Mouse (Mus musculus): ENCODE results near the gene Med23.

- TF ChIP-seq POLR2A (IDR thresholded peaks at IDR 0.05; ENCODE audit: insufficient read length, low read depth) (no peak), MYOD1 (IDR thresholded peaks at IDR 0.05; ENCODE audit: control insufficient read depth in 1 of 3, insufficient read length in 2 of 3, low read depth in 2 of 3) (no peak), MAX (IDR thresholded peaks at IDR 0.05; ENCODE audit: low read depth) (no peak), USF1 (IDR thresholded peaks at IDR 0.05; ENCODE audit: low read depth) (no peak), E2F4 (IDR thresholded peaks at IDR 0.05; ENCODE audit: insufficient read depth) (no peak), CEBPB (IDR thresholded peaks at IDR 0.05; ENCODE audit: insufficient read depth, poor library complexity, severe bottlenecking) (no peak), POLR2AphosphoS2 (IDR thresholded peaks at IDR 0.05; ENCODE audit: insufficient read length, low read depth) (no peak), MYOG (IDR thresholded peaks at IDR 0.05; ENCODE audit: control insufficient read depth in 1 of 3, insufficient read depth in 1 of 3, insufficient read length in 2 of 3, low read depth in 2 of 3) (no peak), TCF12 (IDR thresholded peaks at IDR 0.05; ENCODE audit: insufficient read depth, poor library complexity, severe bottlenecking) (no peak)
Observed at GRCm38 (mm10) chr10:24836366-24837038, 33.3 kb upstream of the Med23 start.

Measured in myocyte (in vitro differentiated cells).